Mouse (Mus musculus) heart, embryonic 13.5 days (tissue): Measurements from ENCODE around the gene Pdxk. TPM values are rescaled to one million over a fixed set of nuclear protein-coding genes. Genes with fewer than 3 reads are reported as not detected.
A peak's percentile ranks its signal among the peaks of the same experiment; 100 is the strongest.

Experiments used
- ATAC-seq: fragments of 200-750 bp; cut with Nextera tagmentation; 2 replicates; pipeline ENCODE4 v1.8.0; 2017; ENCODE audit warnings: moderate TSS enrichment; ENCODE audit not compliant: insufficient number of reproducible peaks, low FRiP score, low TSS enrichment; ENCODE audit errors: extremely low read depth
- H3K27ac ChIP-seq: fragments of 300-500 bp; sonication (generic); replicated peaks from 2 replicates; pipeline ENCODE4 v1.5.1; 2015; ENCODE audit warnings: moderate library complexity, mild to moderate bottlenecking, inconsistent platforms
- H3K27me3 ChIP-seq: fragments of 300-500 bp; sonication (generic); replicated peaks from 2 replicates; pipeline ENCODE4 v1.6.1; 2015; ENCODE audit warnings: mild to moderate bottlenecking, inconsistent platforms
- H3K36me3 ChIP-seq: fragments of 300-500 bp; sonication (generic); 2 replicates; pipeline ENCODE4 v1.6.1; 2015; ENCODE audit warnings: mild to moderate bottlenecking, inconsistent platforms
- H3K4me1 ChIP-seq: fragments of 300-500 bp; sonication (generic); 2 replicates; pipeline ENCODE4 v1.6.1; 2015; ENCODE audit warnings: inconsistent platforms
- H3K4me2 ChIP-seq: fragments of 300-500 bp; sonication (generic); 2 replicates; pipeline ENCODE4 v1.6.1; 2015; ENCODE audit warnings: inconsistent platforms, mild to moderate bottlenecking, moderate library complexity
- H3K4me3 ChIP-seq: fragments of 300-500 bp; sonication (generic); 2 replicates; pipeline ENCODE4 v1.5.1; 2015; ENCODE audit warnings: moderate library complexity, mild to moderate bottlenecking, inconsistent platforms
- H3K9ac ChIP-seq: fragments of 300-500 bp; sonication (generic); 2 replicates; pipeline ENCODE4 v1.6.1; 2015; ENCODE audit warnings: inconsistent platforms, mild to moderate bottlenecking, moderate library complexity
- H3K9me3 ChIP-seq: fragments of 300-500 bp; sonication (generic); 2 replicates; pipeline ENCODE4 v1.6.1; 2016; ENCODE audit warnings: inconsistent platforms
- WGBS: fragments of 180-500 bp; shearing (Covaris S2); methylation state at CpG from one replicate; pipeline ENCODE4 v1.1.7; 2015; ENCODE audit warnings: mixed read lengths; 5-methylcytosine and 5-hydroxymethylcytosine counted together
- polyA plus RNA-seq: library from polyadenylated mRNA; unstranded; fragments of >200 nt; fragmentation: Nextera tagmentation; extraction: Ambion mirVana; gene quantifications from 2 replicates; pipeline ENCODE4 v1.2.1, GENCODE M21; 2015

Gene Pdxk
- polyA plus RNA-seq, 1 experiment from 2014 or later, result 5.6 TPM

GRCm38 (mm10) chr10:78458348-78459111 is 6.2 kb downstream of the Pdxk start:
- H3K4me2 ChIP-seq, result no peak overlapping the region
- 60% methylated on average over 5 of the region's 5 CpGs for WGBS
- no peak for ATAC-seq
- H3K9me3 ChIP-seq, result no peaks in the 10 kb centered on the region
- 0 out of 2 replicates have a peak overlapping the region, but pooled peaks have one; percentile 14 for H3K9ac ChIP-seq
- peaks cover 32% of the 10 kb centered on the region for H3K4me1 ChIP-seq
- no peak overlapping the region for H3K27ac ChIP-seq
- peaks cover under 1% of the 10 kb centered on the region; the same call in 1 of the 2 replicates for H3K27me3 ChIP-seq
- H3K36me3 ChIP-seq, result no peaks in the 10 kb centered on the region
- H3K4me3 ChIP-seq, result no peak overlapping the region

DNA sequence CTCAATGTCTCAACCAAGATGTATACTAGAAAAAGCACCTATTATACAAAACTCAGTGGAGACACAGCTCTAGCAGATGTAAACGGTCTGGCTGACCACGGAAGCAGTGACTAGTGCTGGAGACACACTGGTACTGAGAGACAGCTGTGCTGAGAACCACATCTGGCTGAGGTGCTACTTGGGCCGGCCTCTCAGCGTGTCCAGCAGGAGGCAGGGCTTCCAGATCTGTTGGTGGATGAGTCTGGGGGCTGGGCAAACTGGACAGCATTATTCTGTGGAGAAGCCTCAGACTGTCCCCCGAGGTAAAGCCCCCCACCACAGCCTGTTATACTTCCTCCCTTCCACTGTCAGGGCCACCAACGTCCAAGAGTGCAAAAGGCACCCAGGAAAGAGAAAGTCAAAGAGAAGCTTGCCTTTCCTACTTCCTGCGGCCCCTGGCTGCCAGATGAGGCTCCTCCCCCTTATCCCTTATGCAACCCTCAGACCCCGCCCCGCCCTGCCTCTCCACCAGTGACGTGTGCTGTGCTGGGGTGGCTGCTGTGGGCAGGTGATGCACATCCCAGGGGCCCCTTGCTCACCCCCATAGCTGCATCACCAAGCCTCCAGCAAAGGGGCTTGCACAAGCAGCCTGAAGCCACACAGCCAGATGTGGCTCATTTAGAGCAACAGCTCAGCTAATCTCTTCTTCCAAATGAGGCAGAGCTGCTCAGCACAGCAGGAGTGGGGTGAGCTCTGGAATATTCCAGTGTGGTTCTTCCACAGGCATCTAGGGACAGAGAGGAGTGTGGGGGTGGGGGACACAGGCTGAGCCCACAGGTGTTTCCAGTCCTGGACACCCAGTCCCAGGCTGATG is 7.1 kb downstream of the Pdxk start:
- Histone ChIP-seq H3K9ac (0 out of 2 replicates have a peak overlapping the region, but pooled peaks have one; percentile 24), H3K4me3 (no peak overlapping the region; the same call in 1 of the 2 replicates), H3K27ac (no peak overlapping the region), H3K4me2 (peak overlapping the region; percentile 42), H3K9me3 (no peaks in the 10 kb centered on the region), H3K27me3 (no peaks in the 10 kb centered on the region), H3K4me1 (peaks cover 28% of the 10 kb centered on the region), H3K36me3 (no peaks in the 10 kb centered on the region)
- no peak for ATAC-seq
- 34% methylated on average over 10 of the region's 10 CpGs for WGBS

- Histone ChIP-seq H3K27ac (no peak overlapping the region), H3K9ac (no peak overlapping the region), H3K9me3 (no peaks in the 10 kb centered on the region), H3K4me2 (no peak overlapping the region), H3K4me3 (no peak overlapping the region), H3K36me3 (no peaks in the 10 kb centered on the region), H3K4me1 (peaks cover 35% of the 10 kb centered on the region), H3K27me3 (no peaks in the 10 kb centered on the region)
- 79% methylated on average over 13 of the region's 13 CpGs for WGBS
- no peak for ATAC-seq
Observed at GRCm38 (mm10) chr10:78456696-78457095, 8.1 kb downstream of the Pdxk start.

DNA sequence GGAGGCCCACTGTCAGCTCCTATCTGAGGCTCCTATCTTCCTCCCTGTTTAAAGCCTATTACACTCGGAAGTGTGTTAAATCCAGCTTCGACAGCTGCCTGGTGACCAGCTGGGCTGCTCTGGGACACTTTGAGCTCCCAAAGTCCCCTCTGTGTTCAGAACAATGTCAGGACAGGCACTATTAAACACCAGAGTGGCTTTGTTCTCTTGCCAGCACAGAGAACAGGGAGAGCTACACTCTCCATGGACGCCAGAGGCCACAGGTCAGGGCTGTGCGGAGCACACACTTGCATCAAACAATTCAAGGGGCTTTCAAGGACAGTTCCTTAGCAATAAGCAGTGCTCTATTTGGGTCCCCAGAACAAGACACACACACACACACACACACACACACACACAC is 12.1 kb downstream of the Pdxk start:
- no peak for ATAC-seq
- Histone ChIP-seq H3K36me3 (peaks cover 30% of the 10 kb centered on the region), H3K27me3 (no peaks in the 10 kb centered on the region), H3K9ac (no peak overlapping the region), H3K9me3 (no peaks in the 10 kb centered on the region), H3K4me3 (no peak overlapping the region), H3K27ac (no peak overlapping the region), H3K4me2 (no peak overlapping the region), H3K4me1 (peaks cover 12% of the 10 kb centered on the region)
- WGBS, result 55% methylated on average over 4 of the region's 4 CpGs

- Histone ChIP-seq H3K4me3 (no peak overlapping the region), H3K9ac (no peak overlapping the region), H3K9me3 (no peaks in the 10 kb centered on the region), H3K36me3 (peaks cover 47% of the 10 kb centered on the region), H3K4me1 (peaks cover 9% of the 10 kb centered on the region), H3K27ac (no peak overlapping the region), H3K27me3 (no peaks in the 10 kb centered on the region), H3K4me2 (no peak overlapping the region)
- ATAC-seq, result no peak
- WGBS, result 91% methylated on average over 5 of the region's 5 CpGs
Observed at GRCm38 (mm10) chr10:78450761-78451160, 14.0 kb downstream of the Pdxk start.

DNA sequence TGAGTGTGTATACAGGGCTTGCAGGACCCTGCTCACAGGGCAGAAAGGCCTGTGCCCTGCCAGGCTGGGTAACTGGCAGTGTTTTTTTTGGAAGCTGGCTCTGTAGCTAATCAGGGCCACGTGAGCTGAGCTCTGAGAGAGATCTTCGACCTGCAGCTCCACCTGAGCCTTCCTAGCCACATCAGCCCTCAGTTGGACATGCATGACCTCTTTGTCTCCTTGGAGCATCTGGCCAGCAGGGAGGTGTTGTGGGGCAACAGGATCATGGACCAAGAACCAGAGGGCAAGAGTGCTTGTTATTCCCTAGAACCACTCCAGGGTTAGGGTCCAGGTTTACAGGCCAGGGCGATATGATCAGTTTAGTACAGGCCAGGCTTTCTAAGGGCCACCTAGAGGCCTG is 17.4 kb downstream of the Pdxk start:
- H3K36me3 ChIP-seq, result peaks cover 64% of the 10 kb centered on the region
- ATAC-seq, result no peak
- H3K27ac ChIP-seq, result no peak overlapping the region
- H3K4me3 ChIP-seq, result no peak overlapping the region
- H3K4me1 ChIP-seq, result peaks cover 3% of the 10 kb centered on the region
- no peaks in the 10 kb centered on the region for H3K9me3 ChIP-seq
- no peak overlapping the region for H3K9ac ChIP-seq
- no peak overlapping the region for H3K4me2 ChIP-seq
- no peaks in the 10 kb centered on the region for H3K27me3 ChIP-seq
- 79% methylated on average over 3 of the region's 3 CpGs for WGBS

- peaks cover 72% of the 10 kb centered on the region for H3K36me3 ChIP-seq
- ATAC-seq, result no peak
- H3K4me2 ChIP-seq, result no peak overlapping the region
- H3K4me1 ChIP-seq, result no peaks in the 10 kb centered on the region
- no peak overlapping the region for H3K27ac ChIP-seq
- WGBS, result 79% methylated on average over 3 of the region's 3 CpGs
- no peak overlapping the region for H3K9ac ChIP-seq
- no peak overlapping the region for H3K4me3 ChIP-seq
- H3K9me3 ChIP-seq, result no peaks in the 10 kb centered on the region
- no peaks in the 10 kb centered on the region for H3K27me3 ChIP-seq
Observed at GRCm38 (mm10) chr10:78446195-78446594, 18.6 kb downstream of the Pdxk start.

- Histone ChIP-seq H3K27me3 (no peaks in the 10 kb centered on the region), H3K9me3 (no peaks in the 10 kb centered on the region), H3K36me3 (peaks cover 48% of the 10 kb centered on the region), H3K4me1 (no peaks in the 10 kb centered on the region), H3K4me2 (no peak overlapping the region), H3K27ac (no peak overlapping the region), H3K4me3 (no peak overlapping the region), H3K9ac (no peak overlapping the region)
- no peak for ATAC-seq
- 83% methylated on average over 3 of the region's 3 CpGs for WGBS
Observed at GRCm38 (mm10) chr10:78442292-78442691, 22.5 kb downstream of the Pdxk start.

GRCm38 (mm10) chr10:78441606-78442005 is 23.2 kb downstream of the Pdxk start:
- Histone ChIP-seq H3K27ac (no peak overlapping the region), H3K9me3 (no peaks in the 10 kb centered on the region), H3K4me3 (no peak overlapping the region), H3K27me3 (no peaks in the 10 kb centered on the region), H3K4me1 (no peaks in the 10 kb centered on the region), H3K36me3 (peaks cover 41% of the 10 kb centered on the region), H3K9ac (no peak overlapping the region), H3K4me2 (no peak overlapping the region)
- ATAC-seq, result no peak
- WGBS, result 82% methylated on average over 5 of the region's 5 CpGs

DNA sequence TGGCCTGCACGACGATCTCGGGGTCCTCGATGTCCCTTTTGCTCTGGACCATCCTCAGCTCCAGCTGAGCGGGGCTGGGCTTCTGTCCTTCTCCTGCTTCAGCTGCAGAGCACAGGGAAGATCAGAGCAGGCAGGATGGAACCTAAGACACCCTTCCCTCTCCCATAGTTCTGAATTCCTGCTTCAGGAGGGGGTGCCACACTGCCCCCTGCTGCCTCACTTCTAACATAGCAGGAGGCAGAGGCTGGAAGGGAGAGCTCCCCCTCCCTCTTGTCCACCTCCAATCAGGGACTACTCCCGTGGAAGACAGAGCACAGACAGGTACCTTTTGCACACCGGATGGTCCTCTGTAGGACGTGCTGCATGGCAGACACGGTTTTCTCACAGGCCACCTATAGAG is 24.0 kb downstream of the Pdxk start:
- no peaks in the 10 kb centered on the region for H3K4me1 ChIP-seq
- no peak for ATAC-seq
- no peak overlapping the region for H3K4me2 ChIP-seq
- peaks cover 35% of the 10 kb centered on the region for H3K36me3 ChIP-seq
- H3K9me3 ChIP-seq, result no peaks in the 10 kb centered on the region
- H3K27ac ChIP-seq, result no peak overlapping the region
- no peak overlapping the region for H3K9ac ChIP-seq
- WGBS, result 67% methylated on average over 9 of the region's 9 CpGs
- no peak overlapping the region for H3K4me3 ChIP-seq
- H3K27me3 ChIP-seq, result no peaks in the 10 kb centered on the region

- Histone ChIP-seq H3K9ac (no peak overlapping the region), H3K4me1 (no peaks in the 10 kb centered on the region), H3K36me3 (peaks cover 32% of the 10 kb centered on the region), H3K9me3 (no peaks in the 10 kb centered on the region), H3K4me3 (no peak overlapping the region), H3K27me3 (no peaks in the 10 kb centered on the region), H3K27ac (no peak overlapping the region), H3K4me2 (no peak overlapping the region)
- ATAC-seq, result no peak
- 81% methylated on average over 7 of the region's 7 CpGs for whole genome bisulfite sequencing
Observed at GRCm38 (mm10) chr10:78439990-78440389, 24.8 kb downstream of the Pdxk start.
